In the genomic region with DNA sequence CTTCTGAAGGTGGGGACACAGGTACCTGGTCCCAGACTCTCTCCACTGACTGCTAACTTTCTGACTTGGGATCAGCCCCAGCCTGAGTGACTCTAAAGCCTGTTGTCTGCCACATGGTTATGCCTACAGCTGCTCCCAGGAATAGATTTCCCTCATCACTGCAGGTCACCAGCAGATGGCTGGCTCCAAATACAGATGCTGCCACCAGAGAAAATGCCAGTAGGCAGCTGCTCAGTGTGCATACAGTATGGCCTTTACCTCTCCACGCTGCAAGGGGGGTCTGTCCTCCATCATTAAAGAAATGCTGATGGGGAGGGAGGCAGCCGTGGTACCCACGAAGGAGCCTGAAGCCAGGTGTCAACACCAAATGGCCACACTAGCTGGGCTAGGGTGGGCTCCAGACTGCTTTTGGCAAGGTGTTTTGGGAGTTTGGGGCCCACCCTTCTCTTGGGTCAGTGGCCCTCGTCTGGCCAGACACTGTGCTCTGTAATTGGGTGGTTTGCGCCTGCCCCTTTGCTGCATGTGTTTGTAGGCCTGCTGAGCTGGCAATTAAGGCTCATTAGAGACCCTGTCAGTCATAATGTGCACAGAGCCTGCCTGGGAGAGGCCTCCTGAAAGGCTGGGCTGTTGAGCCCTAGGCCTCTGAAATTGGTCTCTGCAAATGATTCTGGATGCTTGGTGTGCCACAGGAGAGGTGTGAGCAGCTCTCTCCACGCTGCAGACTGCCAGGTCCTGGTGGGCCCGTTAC, we compare ENCODE assay signal across 9 mouse cellular contexts. TPM values are rescaled to one million over a fixed set of nuclear protein-coding genes. Genes with fewer than 3 reads are reported as not detected.
A peak's percentile ranks its signal among the peaks of the same experiment; 100 is the strongest.
DNase-seq lines count a peak whose midpoint lies in the region; ATAC-seq and TF ChIP-seq lines count a peak whose summit lies in the region.
"Had no signal": no experiment of that assay in that cellular context is flagged by ENCODE, and none has a peak within 500 bp of the region (broad histone marks: within the 10 kb centered on the region; RNA-seq: fewer than 3 reads in every experiment).

No protein-coding gene starts in this region.

- no peak for TF ChIP-seq POLR2A in brain, embryonic 14.5 days (IDR thresholded peaks at IDR 0.05; ENCODE audit: borderline replicate concordance, extremely low read depth, insufficient read depth, insufficient read length, poor library complexity, severe bottlenecking)

- TF ChIP-seq CTCF in gastrocnemius, adult 2 months (IDR thresholded peaks at IDR 0.05), result no peak
- TF ChIP-seq CTCF in brain, embryonic 14.5 days (IDR thresholded peaks at IDR 0.05; ENCODE audit: borderline replicate concordance, extremely low read depth, insufficient read depth, insufficient read length), result no peak
- no peak for TF ChIP-seq CTCF in forebrain, postnatal 0 days (IDR thresholded peaks at IDR 0.05; ENCODE audit: low read depth)

- H3K27me3 ChIP-seq in forebrain, postnatal 0 days (ENCODE audit: insufficient read depth, low read length), result no peaks in the 10 kb centered on the region
- H3K27me3 ChIP-seq in midbrain, embryonic 13.5 days, result no peaks in the 10 kb centered on the region

- no peak overlapping the region for H3K4me2 ChIP-seq in forebrain, postnatal 0 days (ENCODE audit: low read depth)
- no peak overlapping the region for H3K4me2 ChIP-seq in midbrain, embryonic 13.5 days (replicated peaks)

- 15% methylated on average over 7 of the region's 7 CpGs for WGBS in forebrain, postnatal 0 days
- 58% methylated on average over 7 of the region's 7 CpGs for WGBS in midbrain, embryonic 13.5 days

- peaks cover 7% of the 10 kb centered on the region for H3K36me3 ChIP-seq in forebrain, postnatal 0 days (ENCODE audit: insufficient read depth)
- H3K36me3 ChIP-seq in midbrain, embryonic 13.5 days, result peaks cover 13% of the 10 kb centered on the region; the same call in 1 of the 2 replicates

- no peaks in the 10 kb centered on the region for H3K9me3 ChIP-seq in forebrain, postnatal 0 days (ENCODE audit: low read length)
- H3K9me3 ChIP-seq in midbrain, embryonic 13.5 days, result no peaks in the 10 kb centered on the region

- no peak overlapping the region for H3K9ac ChIP-seq in forebrain, postnatal 0 days
- H3K9ac ChIP-seq in midbrain, embryonic 13.5 days (replicated peaks), result no peak overlapping the region

- intact Hi-C loops in gastrocnemius, adult 2 months (cut with DNase I), result no loop called here

- DNase-seq in gastrocnemius, adult 2 months, result peak; percentile 61
- DNase-seq in gastrocnemius, postnatal 25 days, result no peak
- DNase-seq in brain, embryonic 14.5 days (ENCODE audit: low read depth), result peak; percentile 92
- peak; percentile 29 for DNase-seq in forebrain, postnatal 0 days
- no peak for DNase-seq in thymus, postnatal 0 days (ENCODE audit: low spot score)
- DNase-seq in adrenal gland, adult 8-10 months, result no peak
- DNase-seq in adrenal gland, postnatal 14 days, result no peak
- DNase-seq: B cell, adult 2 months had no signal

- peak; percentile 78 for ATAC-seq in forebrain, postnatal 0 days
- peak; percentile 88 for ATAC-seq in midbrain, embryonic 13.5 days

- peaks cover 9% of the 10 kb centered on the region; the same call in 1 of the 2 replicates for H3K4me1 ChIP-seq in forebrain, postnatal 0 days (ENCODE audit: insufficient read depth)
- peaks cover 63% of the 10 kb centered on the region for H3K4me1 ChIP-seq in midbrain, embryonic 13.5 days (replicated peaks)

- H3K27ac ChIP-seq in gastrocnemius, adult 2 months, result peak overlapping the region; percentile 90
- H3K27ac ChIP-seq in forebrain, postnatal 0 days (ENCODE audit: low read depth, low read length), result peak overlapping the region; percentile 59; the same call in 1 of the 2 replicates
- peak overlapping the region; percentile 72 for H3K27ac ChIP-seq in midbrain, embryonic 13.5 days

- no peak overlapping the region; the same call in 1 of the 2 replicates for H3K4me3 ChIP-seq in gastrocnemius, adult 2 months
- H3K4me3 ChIP-seq in forebrain, postnatal 0 days (ENCODE audit: low read depth, low read length), result no peak overlapping the region
- H3K4me3 ChIP-seq in midbrain, embryonic 13.5 days (replicated peaks), result no peak overlapping the region

RNA-seq across cellular contexts. Expression of gene Capzb, which starts 53.6 kb away (rescaled TPM):
- total RNA-seq in gastrocnemius, adult 2 months (2021), result 100 to 1,000 TPM; 444 to 499 TPM
- total RNA-seq in gastrocnemius, postnatal 25 days (2021), result 100 to 1,000 TPM; 472 to 500 TPM
- 138 and 186 TPM in 2 replicates for polyA plus RNA-seq in brain, embryonic 14.5 days (2012; rRNA removed)
- 98.3 and 113 TPM in 2 replicates for total RNA-seq in forebrain, postnatal 0 days (2014; rRNA removed)
- polyA plus RNA-seq in forebrain, postnatal 0 days (2015; fragmentation: Nextera tagmentation; extraction: Ambion mirVana), result 315 and 325 TPM in 2 replicates
- 321 and 324 TPM in 2 replicates for polyA plus RNA-seq in midbrain, embryonic 13.5 days (2015; fragmentation: Nextera tagmentation; extraction: Ambion mirVana)
- 415 and 425 TPM in 2 replicates for polyA plus RNA-seq in thymus, postnatal 0 days (2015; fragmentation: Nextera tagmentation; extraction: Ambion mirVana)
- total RNA-seq in adrenal gland, adult 8-10 months (2022), result 100 to 1,000 TPM; 357 to 412 (median 388) TPM
- 316 and 319 TPM in 2 replicates for total RNA-seq in adrenal gland, postnatal 14 days (2021)

Comparison
In these comparisons a context has a peak if more than half of its experiments do, and no peak if none do; other contexts are left out.
1. DNase-seq: peak in gastrocnemius, adult 2 months (single experiment), brain, embryonic 14.5 days (single experiment) and forebrain, postnatal 0 days (single experiment); none in gastrocnemius, postnatal 25 days (single experiment), thymus, postnatal 0 days (single experiment), adrenal gland, adult 8-10 months (single experiment) and adrenal gland, postnatal 14 days (single experiment).
2. Peak in every context shown above with its lines, with median percentiles within 50 percentile points of each other: H3K27ac ChIP-seq.